Mouse (Mus musculus): Measurements from ENCODE around the gene Scn5a. TPM values are rescaled to one million over a fixed set of nuclear protein-coding genes. Genes with fewer than 3 reads are reported as not detected.

The Scn5a gene
- polyA plus RNA-seq, 1 experiment from 2014 or later, result 0.10 TPM

GRCm38 (mm10) chr9:119513816-119514215, 65.0 kb downstream of the Scn5a start:
- Histone ChIP-seq H3K36me3 (ENCODE audit: control insufficient read depth, insufficient read depth, low read length) (no peaks in the 10 kb centered on the region), H3K9me3 (ENCODE audit: control insufficient read depth, low read depth, low read length) (no peaks in the 10 kb centered on the region), H3K4me2 (replicated peaks; ENCODE audit: low read depth, low read length) (no peak overlapping the region), H3K4me3 (ENCODE audit: low read depth, low read length) (no peak overlapping the region), H3K27me3 (ENCODE audit: control insufficient read depth, insufficient read depth, low read length) (no peaks in the 10 kb centered on the region), H3K9ac (replicated peaks; ENCODE audit: low read depth, low read length) (no peak overlapping the region), H3K4me1 (ENCODE audit: control insufficient read depth, insufficient read depth, low read length) (0 out of 2 replicates have a peak, but pooled peaks cover 5% of the 10 kb centered on the region), H3K27ac (ENCODE audit: low read length) (no peak overlapping the region)
- ATAC-seq (ENCODE audit: insufficient number of reproducible peaks, insufficient read depth, low FRiP score, low read depth), result no peak
- 83% methylated on average over 8 of the region's 8 CpGs for WGBS

- Histone ChIP-seq H3K27me3 (ENCODE audit: control insufficient read depth, insufficient read depth, low read length) (no peaks in the 10 kb centered on the region), H3K36me3 (ENCODE audit: control insufficient read depth, insufficient read depth, low read length) (no peaks in the 10 kb centered on the region), H3K4me3 (ENCODE audit: low read depth, low read length) (no peak overlapping the region), H3K4me2 (replicated peaks; ENCODE audit: low read depth, low read length) (no peak overlapping the region), H3K9me3 (ENCODE audit: control insufficient read depth, low read depth, low read length) (no peaks in the 10 kb centered on the region), H3K27ac (ENCODE audit: low read length) (no peak overlapping the region), H3K4me1 (ENCODE audit: control insufficient read depth, insufficient read depth, low read length) (0 out of 2 replicates have a peak, but pooled peaks cover 5% of the 10 kb centered on the region), H3K9ac (replicated peaks; ENCODE audit: low read depth, low read length) (no peak overlapping the region)
- ATAC-seq (ENCODE audit: insufficient number of reproducible peaks, insufficient read depth, low FRiP score, low read depth), result no peak
- 89% methylated on average over 9 of the region's 9 CpGs for WGBS
Measured at GRCm38 (mm10) chr9:119512993-119513392, 65.8 kb downstream of the Scn5a start.

- no peak for ATAC-seq (ENCODE audit: insufficient number of reproducible peaks, insufficient read depth, low FRiP score, low read depth)
Measured at GRCm38 (mm10) chr9:119510902-119511301, 67.9 kb downstream of the Scn5a start.

GRCm38 (mm10) chr9:119504981-119505658, 73.7 kb downstream of the Scn5a start:
- ATAC-seq (ENCODE audit: insufficient number of reproducible peaks, insufficient read depth, low FRiP score, low read depth), result no peak
- Histone ChIP-seq H3K4me2 (replicated peaks; ENCODE audit: low read depth, low read length) (no peak overlapping the region), H3K4me1 (ENCODE audit: control insufficient read depth, insufficient read depth, low read length) (no peaks in the 10 kb centered on the region), H3K9ac (replicated peaks; ENCODE audit: low read depth, low read length) (no peak overlapping the region), H3K9me3 (ENCODE audit: control insufficient read depth, low read depth, low read length) (peaks cover 4% of the 10 kb centered on the region; the same call in 1 of the 2 replicates), H3K36me3 (ENCODE audit: control insufficient read depth, insufficient read depth, low read length) (no peaks in the 10 kb centered on the region), H3K4me3 (ENCODE audit: low read depth, low read length) (no peak overlapping the region), H3K27me3 (ENCODE audit: control insufficient read depth, insufficient read depth, low read length) (no peaks in the 10 kb centered on the region), H3K27ac (ENCODE audit: low read length) (no peak overlapping the region)
- WGBS, result 60% methylated on average over 11 of the region's 11 CpGs

More at GRCm38 (mm10) chr9:119510902-119511301, 67.9 kb downstream of the Scn5a start:
- H3K27ac ChIP-seq (ENCODE audit: low read length), result no peak overlapping the region
- no peak overlapping the region for H3K4me3 ChIP-seq (ENCODE audit: low read depth, low read length)
- H3K27me3 ChIP-seq (ENCODE audit: control insufficient read depth, insufficient read depth, low read length), result no peaks in the 10 kb centered on the region
- H3K36me3 ChIP-seq (ENCODE audit: control insufficient read depth, insufficient read depth, low read length), result no peaks in the 10 kb centered on the region
- no peak overlapping the region for H3K9ac ChIP-seq (replicated peaks; ENCODE audit: low read depth, low read length)
- peaks cover 4% of the 10 kb centered on the region; the same call in 1 of the 2 replicates for H3K9me3 ChIP-seq (ENCODE audit: control insufficient read depth, low read depth, low read length)
- H3K4me2 ChIP-seq (replicated peaks; ENCODE audit: low read depth, low read length), result no peak overlapping the region
- H3K4me1 ChIP-seq (ENCODE audit: control insufficient read depth, insufficient read depth, low read length), result no peaks in the 10 kb centered on the region
- 59% methylated on average over 6 of the region's 6 CpGs for WGBS

GRCm38 (mm10) chr9:119503613-119504012, 75.2 kb downstream of the Scn5a start:
- Histone ChIP-seq H3K27me3 (ENCODE audit: control insufficient read depth, insufficient read depth, low read length) (no peaks in the 10 kb centered on the region), H3K27ac (ENCODE audit: low read length) (no peak overlapping the region), H3K9ac (replicated peaks; ENCODE audit: low read depth, low read length) (no peak overlapping the region), H3K4me2 (replicated peaks; ENCODE audit: low read depth, low read length) (no peak overlapping the region), H3K36me3 (ENCODE audit: control insufficient read depth, insufficient read depth, low read length) (no peaks in the 10 kb centered on the region), H3K4me1 (ENCODE audit: control insufficient read depth, insufficient read depth, low read length) (no peaks in the 10 kb centered on the region), H3K9me3 (ENCODE audit: control insufficient read depth, low read depth, low read length) (peaks cover 4% of the 10 kb centered on the region; the same call in 1 of the 2 replicates), H3K4me3 (ENCODE audit: low read depth, low read length) (no peak overlapping the region)
- no peak for ATAC-seq (ENCODE audit: insufficient number of reproducible peaks, insufficient read depth, low FRiP score, low read depth)
- WGBS, result 92% methylated on average over 9 of the region's 9 CpGs

- no peak for ATAC-seq (ENCODE audit: insufficient number of reproducible peaks, insufficient read depth, low FRiP score, low read depth)
- 80% methylated on average over 7 of the region's 7 CpGs for WGBS
- Histone ChIP-seq H3K4me3 (ENCODE audit: low read depth, low read length) (no peak overlapping the region), H3K4me1 (ENCODE audit: control insufficient read depth, insufficient read depth, low read length) (0 out of 2 replicates have a peak, but pooled peaks cover 2% of the 10 kb centered on the region), H3K9me3 (ENCODE audit: control insufficient read depth, low read depth, low read length) (no peaks in the 10 kb centered on the region), H3K9ac (replicated peaks; ENCODE audit: low read depth, low read length) (no peak overlapping the region), H3K4me2 (replicated peaks; ENCODE audit: low read depth, low read length) (no peak overlapping the region), H3K27me3 (ENCODE audit: control insufficient read depth, insufficient read depth, low read length) (no peaks in the 10 kb centered on the region), H3K36me3 (ENCODE audit: control insufficient read depth, insufficient read depth, low read length) (no peaks in the 10 kb centered on the region), H3K27ac (ENCODE audit: low read length) (no peak overlapping the region)
Measured at GRCm38 (mm10) chr9:119498885-119499284, 79.9 kb downstream of the Scn5a start.

- H3K27me3 ChIP-seq (ENCODE audit: control insufficient read depth, insufficient read depth, low read length), result no peaks in the 10 kb centered on the region
- 86% methylated on average over 9 of the region's 9 CpGs for WGBS
- no peak for ATAC-seq (ENCODE audit: insufficient number of reproducible peaks, insufficient read depth, low FRiP score, low read depth)
- no peaks in the 10 kb centered on the region for H3K36me3 ChIP-seq (ENCODE audit: control insufficient read depth, insufficient read depth, low read length)
- H3K9ac ChIP-seq (replicated peaks; ENCODE audit: low read depth, low read length), result no peak overlapping the region
- H3K4me3 ChIP-seq (ENCODE audit: low read depth, low read length), result no peak overlapping the region
- H3K27ac ChIP-seq (ENCODE audit: low read length), result no peak overlapping the region
- no peaks in the 10 kb centered on the region for H3K9me3 ChIP-seq (ENCODE audit: control insufficient read depth, low read depth, low read length)
- H3K4me2 ChIP-seq (replicated peaks; ENCODE audit: low read depth, low read length), result no peak overlapping the region
- 0 out of 2 replicates have a peak, but pooled peaks cover 2% of the 10 kb centered on the region for H3K4me1 ChIP-seq (ENCODE audit: control insufficient read depth, insufficient read depth, low read length)
Measured at GRCm38 (mm10) chr9:119498247-119498607, 80.6 kb downstream of the Scn5a start.

- Histone ChIP-seq H3K9me3 (ENCODE audit: control insufficient read depth, low read depth, low read length) (no peaks in the 10 kb centered on the region), H3K9ac (replicated peaks; ENCODE audit: low read depth, low read length) (no peak overlapping the region), H3K27ac (ENCODE audit: low read length) (no peak overlapping the region), H3K4me3 (ENCODE audit: low read depth, low read length) (no peak overlapping the region), H3K27me3 (ENCODE audit: control insufficient read depth, insufficient read depth, low read length) (no peaks in the 10 kb centered on the region), H3K36me3 (ENCODE audit: control insufficient read depth, insufficient read depth, low read length) (no peaks in the 10 kb centered on the region), H3K4me2 (replicated peaks; ENCODE audit: low read depth, low read length) (no peak overlapping the region), H3K4me1 (ENCODE audit: control insufficient read depth, insufficient read depth, low read length) (0 out of 2 replicates have a peak, but pooled peaks cover 2% of the 10 kb centered on the region)
- 86% methylated on average over 15 of the region's 15 CpGs for WGBS
- ATAC-seq (ENCODE audit: insufficient number of reproducible peaks, insufficient read depth, low FRiP score, low read depth), result no peak
Measured at GRCm38 (mm10) chr9:119497546-119498246, 81.1 kb downstream of the Scn5a start.

All from stomach, embryonic 14.5 days (tissue).